Mouse (Mus musculus) hindbrain, embryonic 14.5 days (tissue): ENCODE measurements around the gene Serpina3a. TPM values are rescaled to one million over a fixed set of nuclear protein-coding genes. Genes with fewer than 3 reads are reported as not detected.

Source experiments
- polyA plus RNA-seq: library from polyadenylated mRNA; unstranded; fragments of >200 nt; fragmentation: Nextera tagmentation; extraction: Ambion mirVana; gene quantifications from 2 replicates; pipeline ENCODE4 v1.2.1, GENCODE M21; 2014

The Serpina3a gene
- polyA plus RNA-seq, 1 experiment from 2014 or later: not detected

Other genes starting within 250 kb of the Serpina3a start
- gene Serpina1a, start 249.2 kb upstream of the Serpina3a start, polyA plus RNA-seq: not detected in 2 replicates
- gene Serpina1c, start 207.8 kb upstream of the Serpina3a start, polyA plus RNA-seq: not detected in 2 replicates
- gene Serpina1e, start 153.7 kb upstream of the Serpina3a start, polyA plus RNA-seq: not detected in 2 replicates
- not detected in 2 replicates for gene Serpina11, start 122.8 kb upstream of the Serpina3a start, polyA plus RNA-seq
- 0.22 TPM in 1 of 2 replicates, not detected in the other for gene Serpina9, start 99.0 kb upstream of the Serpina3a start, polyA plus RNA-seq
- gene Serpina12, start 68.3 kb upstream of the Serpina3a start, polyA plus RNA-seq: not detected in 2 replicates
- not detected in 2 replicates for gene Serpina5, start 11.6 kb upstream of the Serpina3a start, polyA plus RNA-seq
- 0.09 TPM in 1 of 2 replicates, not detected in the other for gene Serpina3b, start 15.3 kb downstream of the Serpina3a start, polyA plus RNA-seq
- not detected in 2 replicates for gene Serpina3c, start 41.1 kb downstream of the Serpina3a start, polyA plus RNA-seq
- gene Serpina3f, start 101.8 kb downstream of the Serpina3a start, polyA plus RNA-seq: 0.13 and 0.19 TPM in 2 replicates
- 0.67 and 1.1 TPM in 2 replicates for gene Serpina3g, start 123.5 kb downstream of the Serpina3a start, polyA plus RNA-seq
- 0.08 TPM in 1 of 2 replicates, not detected in the other for gene Serpina3i, start 150.4 kb downstream of the Serpina3a start, polyA plus RNA-seq
- not detected in 2 replicates for gene Serpina3j, start 201.8 kb downstream of the Serpina3a start, polyA plus RNA-seq
- gene Serpina3k, start 225.8 kb downstream of the Serpina3a start, polyA plus RNA-seq: not detected in 2 replicates
- gene Serpina3m, start 225.8 kb downstream of the Serpina3a start, polyA plus RNA-seq: not detected in 2 replicates